ENCODE assay signal across 16 mouse cellular contexts in genomic region chr12:108715854-108716253, GRCm38 (mm10). TPM values are rescaled to one million over a fixed set of nuclear protein-coding genes. Genes with fewer than 3 reads are reported as not detected.
"Had no signal": no experiment of that assay in that cellular context is flagged by ENCODE, and none has a peak within 500 bp of the region (broad histone marks: within the 10 kb centered on the region; RNA-seq: fewer than 3 reads in every experiment).

No protein-coding gene starts in this region.

- H3K9me3 ChIP-seq: liver, embryonic 13.5 days; liver, embryonic 15.5 days; megakaryocyte, embryonic 14.5 days; midbrain, embryonic 13.5 days; midbrain, embryonic 15.5 days; neural tube, embryonic 12.5 days; stomach, embryonic 15.5 days had no signal

- H3K27ac ChIP-seq: liver, embryonic 13.5 days; liver, embryonic 15.5 days; macrophage; midbrain, embryonic 13.5 days; midbrain, embryonic 15.5 days; neural tube, embryonic 12.5 days; stomach, embryonic 15.5 days had no signal

- H3K9ac ChIP-seq: liver, embryonic 13.5 days; liver, embryonic 15.5 days; liver, postnatal 0 days; midbrain, embryonic 13.5 days; midbrain, embryonic 15.5 days; neural tube, embryonic 12.5 days; stomach, embryonic 15.5 days had no signal

- H3K4me2 ChIP-seq: liver, embryonic 13.5 days; liver, embryonic 15.5 days; midbrain, embryonic 11.5 days; midbrain, embryonic 13.5 days; midbrain, embryonic 15.5 days; neural tube, embryonic 12.5 days; stomach, embryonic 15.5 days had no signal

- H3K36me3 ChIP-seq: liver, embryonic 13.5 days; liver, embryonic 15.5 days; midbrain, embryonic 13.5 days; midbrain, embryonic 15.5 days; neural tube, embryonic 12.5 days; stomach, embryonic 15.5 days had no signal

- H3K4me3 ChIP-seq: liver, embryonic 13.5 days; liver, embryonic 15.5 days; megakaryocyte, embryonic 14.5 days; midbrain, embryonic 13.5 days; midbrain, embryonic 15.5 days; neural tube, embryonic 12.5 days; stomach, embryonic 15.5 days had no signal

- DNase-seq: liver, embryonic 13.5 days; liver, postnatal 0 days; lung, adult 2 months; right cerebral cortex, postnatal 14 days; thymus, adult 18-20 months; thymus, postnatal 14 days; thymus, postnatal 36 days had no signal

- H3K4me1 ChIP-seq: liver, embryonic 13.5 days; liver, embryonic 15.5 days; megakaryocyte, embryonic 14.5 days; midbrain, embryonic 13.5 days; midbrain, embryonic 15.5 days; neural tube, embryonic 12.5 days had no signal

- ATAC-seq: liver, postnatal 0 days; midbrain, embryonic 13.5 days; midbrain, embryonic 15.5 days had no signal

- H3K27me3 ChIP-seq: liver, embryonic 13.5 days; liver, embryonic 15.5 days; midbrain, embryonic 13.5 days; midbrain, embryonic 15.5 days; neural tube, embryonic 12.5 days; stomach, embryonic 15.5 days had no signal

RNA-seq across cellular contexts. Expression of gene Degs2, which starts 13.7 kb away (rescaled TPM):
- polyA plus RNA-seq: macrophage; spleen, adult 2 months had no signal
